Mouse (Mus musculus) olfactory bulb, adult 2 months (tissue): ENCODE data around the gene Ptprg.

Experiments
- CTCF ChIP-seq: fragments of 200-500 bp; IDR thresholded peaks from 2 replicates; pipeline ENCODE4 v1.5.1; 2012; ENCODE audit warnings: low read depth, mild to moderate bottlenecking, low read length, moderate library complexity; ENCODE audit not compliant: insufficient read depth
- POLR2A ChIP-seq: fragments of 200-500 bp; IDR thresholded peaks from 2 replicates; pipeline ENCODE4 v1.6.1; 2012; ENCODE audit warnings: mild to moderate bottlenecking, low read depth, low read length, moderate library complexity; ENCODE audit not compliant: insufficient read depth

DNA sequence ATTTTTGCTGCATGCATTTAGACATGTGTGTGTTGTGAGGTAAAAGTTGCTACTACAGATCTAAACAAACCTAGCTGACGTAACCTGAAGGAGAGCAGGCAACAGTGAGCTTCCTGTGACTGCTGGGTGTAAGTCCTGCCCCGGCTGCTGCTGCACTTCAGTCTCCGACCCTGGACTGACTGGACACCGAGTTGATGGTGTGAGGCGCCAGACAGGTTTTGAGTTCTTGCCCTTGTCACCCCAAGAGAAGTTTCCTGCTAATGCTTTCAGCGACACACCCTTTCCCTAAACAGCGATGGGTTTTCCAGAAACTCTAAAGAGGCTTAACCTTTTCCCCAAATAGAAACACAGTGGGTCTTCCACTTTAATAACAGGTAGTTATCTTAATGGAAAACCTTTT, 313.1 kb downstream of the Ptprg start:
- TF ChIP-seq POLR2A: no peak
- TF ChIP-seq CTCF: no peak
